Mouse (Mus musculus) megakaryocyte progenitor cell, adult 5-6 weeks (primary cell): Measurements from ENCODE around the gene Plxna1. TPM values are rescaled to one million over a fixed set of nuclear protein-coding genes. Genes with fewer than 3 reads are reported as not detected.
A peak's percentile ranks its signal among the peaks of the same experiment; 100 is the strongest.

Source experiments
- ATAC-seq: replicated peaks from 2 replicates; pipeline ENCODE4 v1.8.0; 2016; ENCODE audit warnings: mild to moderate bottlenecking, moderate TSS enrichment, inconsistent platforms; ENCODE audit not compliant: poor library complexity
- total RNA-seq, 2 experiments: library from RNA; stranded (forward) in 1 of 2; stranded (reverse) in 1 of 2; fragments of 157-497, 149-512 nt in 1 of 2; fragments of 200-1000 nt in 1 of 2; gene quantifications; 2 replicates each; pipeline versions ENCODE4 v1.2.3 to v1.2.4; 2015 to 2017

The Plxna1 gene
- total RNA-seq, 2 experiments from 2014 or later, result 0.50 to 3.6 TPM

DNA sequence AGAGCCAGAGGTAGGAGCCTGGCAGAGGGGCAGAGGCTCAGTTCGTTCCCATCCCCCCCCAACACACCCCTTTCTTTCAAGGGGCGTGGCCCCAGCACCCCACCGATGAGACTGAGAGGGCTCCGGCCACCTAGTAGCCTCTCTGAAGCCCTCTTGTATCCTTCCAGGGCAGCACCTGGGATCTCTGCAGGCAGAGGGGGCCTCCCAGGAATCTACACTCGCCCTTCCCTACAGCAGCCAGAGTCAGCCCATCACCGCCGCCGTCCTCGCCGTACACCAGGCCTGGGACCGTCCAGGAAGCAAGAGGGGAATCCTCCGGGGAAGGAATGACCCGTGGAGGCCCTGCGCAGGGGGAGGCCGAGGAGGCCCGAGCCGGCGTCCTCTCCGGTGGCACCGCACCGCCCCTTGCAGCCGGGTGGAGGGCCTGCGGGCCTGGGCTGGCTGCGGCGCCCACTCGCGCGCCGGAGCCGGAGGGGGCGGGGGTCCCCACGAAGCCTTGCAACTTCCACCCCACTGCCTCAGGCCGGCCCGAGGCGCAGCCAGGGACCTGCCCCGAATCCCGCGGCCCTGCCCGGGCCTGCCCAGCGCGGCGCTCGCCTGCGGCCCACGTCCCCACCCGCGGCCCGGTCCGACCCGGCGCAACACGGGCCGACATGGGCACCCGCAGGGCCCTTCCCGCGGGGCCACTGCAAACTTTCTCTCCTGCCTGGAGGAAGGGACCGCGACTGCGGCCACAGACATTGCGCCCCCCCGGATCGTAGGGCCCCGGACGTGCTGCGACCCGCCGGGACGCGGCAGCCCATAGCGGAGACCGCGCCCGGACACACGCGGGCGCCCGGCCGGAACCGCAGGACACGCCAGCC lies 771 bp downstream of the Plxna1 start:
- 0 out of 2 replicates have a peak, but pooled peaks have one; percentile 5 for ATAC-seq

DNA sequence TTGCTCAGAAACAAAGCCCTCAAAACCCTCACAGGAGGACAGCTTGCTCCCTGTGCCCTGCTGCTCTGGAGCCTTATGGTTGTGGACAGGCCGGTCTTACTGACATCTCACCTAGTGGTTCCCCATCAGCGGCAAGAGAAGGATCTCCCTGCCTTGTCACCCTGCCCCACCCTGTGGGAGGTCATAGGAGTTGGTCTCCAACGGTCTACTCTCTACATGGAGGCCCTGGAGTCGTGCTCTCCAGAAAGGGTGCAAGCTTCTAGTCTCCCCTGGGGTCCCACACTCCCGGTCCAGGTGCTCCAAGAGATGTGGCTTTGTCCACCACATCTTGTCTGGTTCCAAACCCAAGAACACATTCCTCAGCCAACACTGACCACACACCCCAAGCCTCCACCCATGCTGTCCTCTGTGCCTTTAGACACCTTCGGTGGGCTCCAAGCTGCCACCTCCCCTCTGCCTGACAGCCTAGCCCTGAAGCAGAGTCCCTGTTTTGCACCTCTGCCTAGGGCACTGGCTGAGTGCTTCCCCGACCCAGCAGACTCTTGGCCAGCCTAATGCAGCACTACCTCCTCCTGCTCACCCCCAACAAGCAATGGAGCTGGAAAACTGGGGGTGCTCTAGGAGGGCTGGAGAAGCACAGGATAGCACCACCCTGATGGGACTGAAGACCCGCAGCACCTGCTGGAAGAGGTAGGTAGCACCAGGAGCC lies 1.6 kb downstream of the Plxna1 start:
- ATAC-seq, result no peak

DNA sequence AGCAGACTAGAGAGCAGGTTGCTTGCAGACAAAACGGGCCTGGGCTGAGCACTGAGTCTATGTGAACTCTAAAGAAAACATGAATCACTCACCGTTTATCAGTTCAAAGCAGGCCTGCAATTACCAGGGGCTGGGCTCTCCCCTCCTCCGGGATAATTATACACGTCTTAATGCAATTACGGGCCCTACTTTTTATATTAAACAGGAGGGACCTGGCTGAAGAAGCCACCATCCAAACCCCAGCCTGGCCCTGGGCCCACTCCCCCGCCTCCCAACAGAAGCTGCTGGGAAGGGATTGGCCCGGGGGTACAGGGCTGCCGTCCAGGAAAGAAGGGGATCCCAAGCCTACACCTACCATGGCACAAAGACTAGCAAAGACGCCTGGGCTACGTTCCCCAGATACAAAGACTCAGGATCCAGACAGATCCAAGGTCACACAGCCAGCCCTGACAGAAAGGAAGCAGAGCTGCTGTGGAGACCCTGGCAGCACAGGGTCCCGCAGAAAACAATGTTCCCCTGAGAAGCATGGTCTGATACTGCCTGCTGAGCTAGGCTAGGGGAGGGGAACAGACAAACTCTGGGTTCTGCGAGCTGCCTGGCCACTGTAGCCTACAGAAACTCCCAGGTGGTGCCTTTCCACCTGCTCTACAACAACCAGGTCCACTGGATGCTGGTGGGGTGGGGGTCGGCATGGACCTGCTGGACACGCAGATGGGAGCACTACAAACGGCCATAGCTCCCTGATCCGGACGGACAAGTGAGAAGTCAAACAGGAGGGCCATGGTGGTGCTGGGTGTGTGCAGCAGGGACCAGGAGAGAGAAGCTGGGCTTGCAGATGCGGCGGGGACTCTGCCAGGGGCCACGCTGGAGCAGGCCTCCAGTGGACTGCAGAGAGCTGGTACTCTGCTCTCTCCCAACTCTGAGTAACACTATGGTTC lies 2.4 kb downstream of the Plxna1 start:
- ATAC-seq, result no peak

DNA sequence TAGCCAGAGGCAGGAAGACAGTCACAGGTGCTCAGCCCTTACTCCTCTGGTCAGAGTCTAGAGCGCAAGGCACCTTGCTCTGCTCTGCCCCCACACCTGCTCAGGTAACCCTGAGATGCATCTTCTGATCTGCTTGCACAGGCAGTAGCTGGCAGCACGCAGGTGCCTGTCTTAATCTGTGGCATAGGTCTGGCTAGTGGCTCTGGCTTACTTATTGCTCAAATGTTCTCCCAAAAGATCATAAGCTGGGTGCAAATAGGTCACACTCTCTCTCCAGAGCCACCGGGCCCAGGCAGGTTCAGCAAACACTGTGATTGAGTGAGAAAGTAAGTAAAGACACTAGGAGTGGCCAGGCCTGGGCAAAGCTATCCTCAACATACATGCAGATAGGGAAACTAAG lies 3.2 kb downstream of the Plxna1 start:
- ATAC-seq, result no peak

DNA sequence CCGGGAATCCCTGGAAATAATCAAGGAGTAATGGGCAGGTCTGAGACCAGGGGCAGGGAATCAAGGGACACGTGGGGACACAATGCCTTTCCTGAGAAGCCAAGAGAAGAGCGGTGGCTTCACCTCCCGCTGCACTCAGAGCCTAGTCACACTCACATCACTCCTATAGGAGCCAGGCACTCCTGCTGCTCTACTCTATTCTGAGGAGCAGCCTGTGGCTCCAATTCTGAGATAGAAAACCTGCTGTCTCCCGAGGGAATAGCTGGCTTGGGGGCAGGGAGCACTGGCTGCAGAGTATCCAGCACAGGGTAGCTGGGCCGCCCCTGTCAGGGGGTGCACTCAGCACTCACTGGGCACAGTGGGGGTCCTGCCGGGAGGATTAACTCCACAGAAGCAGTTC lies 6.8 kb downstream of the Plxna1 start:
- ATAC-seq, result no peak

DNA sequence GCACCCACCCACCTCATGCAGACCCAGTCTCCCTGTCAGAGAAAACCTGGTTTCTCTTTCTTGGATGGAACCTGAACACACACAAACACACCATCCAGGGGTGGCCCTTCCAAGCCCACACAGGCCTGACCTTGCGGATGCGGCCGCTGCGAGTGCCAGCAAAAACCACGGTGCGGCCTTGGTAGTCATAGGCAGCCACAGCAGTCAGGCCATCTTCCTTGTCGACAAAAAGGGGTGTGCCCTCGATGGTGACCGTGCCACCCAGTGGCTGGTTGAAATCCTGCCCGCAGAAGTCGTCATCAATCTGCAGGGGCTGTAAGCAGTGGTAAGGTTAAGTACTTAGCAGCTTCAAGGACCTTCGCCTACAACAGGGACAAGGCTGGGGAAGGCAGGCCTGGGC lies 7.7 kb downstream of the Plxna1 start:
- peak; percentile 38 for ATAC-seq

DNA sequence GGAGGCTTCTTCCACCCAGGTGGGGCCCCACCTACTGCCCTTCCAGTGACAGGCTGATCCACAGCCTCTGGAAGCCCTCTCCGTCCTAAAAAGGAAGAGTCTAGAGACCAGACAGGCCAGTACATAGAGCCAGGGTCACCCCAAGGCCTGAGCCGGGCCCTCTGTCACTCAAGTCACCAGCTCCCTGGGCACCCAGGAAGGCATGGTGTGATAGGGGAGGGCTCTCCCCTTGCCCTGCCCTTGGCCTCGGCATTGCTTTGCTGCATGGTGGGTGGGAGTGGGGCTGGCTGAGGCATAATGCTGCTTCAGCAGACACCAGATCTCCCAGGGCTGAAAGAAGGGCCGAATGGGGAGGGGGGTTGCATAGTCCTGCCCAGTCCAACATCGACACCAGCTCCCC lies 8.3 kb downstream of the Plxna1 start:
- no peak for ATAC-seq

DNA sequence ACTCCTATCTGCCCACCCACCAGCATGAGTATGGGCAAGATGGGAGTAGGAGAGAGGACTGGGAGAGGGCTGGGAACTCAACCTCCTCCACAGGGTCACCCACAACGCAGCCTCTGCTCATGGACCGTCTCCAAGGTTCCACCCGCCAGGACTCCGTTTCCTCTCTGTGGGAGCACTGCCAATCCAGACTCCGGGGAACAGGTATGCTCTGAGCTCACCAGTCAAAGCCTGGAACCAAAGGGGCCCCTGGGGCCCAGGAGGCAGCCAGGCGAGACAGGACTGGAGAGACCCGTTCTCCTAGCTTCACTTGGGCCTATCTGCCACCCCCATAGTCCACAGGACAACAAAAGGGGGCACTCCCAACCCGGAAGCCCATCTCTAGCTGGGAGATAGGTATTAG lies 9.3 kb downstream of the Plxna1 start:
- ATAC-seq, result no peak

DNA sequence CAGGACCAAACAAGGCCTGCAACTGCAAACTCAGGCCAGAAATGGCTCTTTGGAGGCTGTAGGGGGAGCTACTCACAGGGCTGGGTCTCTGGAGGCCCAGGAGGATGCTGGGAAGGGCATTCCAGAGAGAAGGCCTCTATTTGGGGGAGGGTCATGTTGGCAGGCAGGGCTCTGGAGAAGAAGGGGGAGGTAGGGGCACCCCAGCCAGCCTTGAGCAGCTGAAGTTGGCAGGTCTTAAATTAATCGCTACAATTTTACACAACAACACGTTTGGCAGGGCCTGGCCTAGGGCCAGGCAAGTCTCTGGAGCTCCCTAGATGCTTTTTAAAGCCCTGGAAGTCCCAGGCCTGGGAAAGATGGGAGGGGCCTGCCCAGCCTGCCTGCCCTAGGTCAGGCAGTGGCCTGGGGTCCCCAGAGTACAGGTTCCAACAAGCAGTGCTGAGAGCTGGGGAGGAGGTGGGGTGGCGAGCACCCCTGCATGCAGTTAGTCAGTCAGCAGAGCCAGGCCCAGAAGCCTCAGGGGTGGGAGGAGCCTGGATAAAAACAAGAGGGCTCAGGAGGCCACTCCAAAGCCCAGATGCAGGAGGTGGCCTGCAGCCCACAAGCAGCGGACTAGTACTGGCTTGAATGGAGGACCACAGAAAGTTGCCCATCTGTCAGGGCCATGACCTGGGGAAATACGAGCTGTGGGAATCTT lies 10.8 kb downstream of the Plxna1 start:
- ATAC-seq, result no peak

DNA sequence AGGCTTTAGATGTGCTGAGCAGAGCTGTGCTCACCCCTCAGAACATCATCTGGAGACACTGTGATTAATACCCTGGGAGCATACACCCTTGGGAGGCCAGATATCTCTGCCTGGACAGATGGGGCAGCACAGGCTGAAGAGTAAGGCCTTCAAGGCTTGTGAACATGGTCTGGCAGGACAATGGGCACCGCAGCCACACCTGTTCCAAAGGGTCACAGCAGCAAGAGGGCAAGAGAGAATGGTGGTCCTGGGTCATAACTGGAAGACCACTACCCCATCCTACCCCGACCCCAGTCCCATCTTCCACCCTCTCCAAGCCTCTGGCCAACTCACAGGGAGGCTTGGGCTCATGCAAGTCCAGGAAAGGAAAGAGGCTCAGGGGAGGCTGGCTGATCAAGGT lies 11.9 kb downstream of the Plxna1 start:
- ATAC-seq, result no peak

DNA sequence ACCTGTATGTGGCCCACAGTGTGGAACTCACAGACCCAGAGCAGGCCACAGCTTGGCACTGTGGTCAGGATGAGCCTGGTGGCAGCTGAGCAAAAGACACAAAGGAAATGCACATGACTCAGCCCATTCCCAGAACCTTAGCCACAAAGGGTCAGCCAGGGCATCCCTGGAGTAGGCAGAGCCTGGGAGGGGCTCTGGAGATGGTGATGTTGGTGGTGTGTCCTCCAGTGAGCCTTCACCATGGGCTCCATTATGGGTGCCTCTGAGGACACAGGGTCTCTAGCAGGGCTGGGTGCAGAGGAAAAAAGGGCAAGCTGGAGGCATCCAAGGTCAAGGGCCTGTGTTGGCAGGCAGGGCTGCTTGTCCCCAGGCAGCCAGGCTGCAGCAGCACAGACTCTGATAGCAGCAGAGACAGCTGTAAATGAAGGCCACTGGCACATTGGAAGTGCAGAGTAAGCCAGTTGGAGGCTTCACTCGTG lies 12.3 kb downstream of the Plxna1 start:
- ATAC-seq, result no peak

DNA sequence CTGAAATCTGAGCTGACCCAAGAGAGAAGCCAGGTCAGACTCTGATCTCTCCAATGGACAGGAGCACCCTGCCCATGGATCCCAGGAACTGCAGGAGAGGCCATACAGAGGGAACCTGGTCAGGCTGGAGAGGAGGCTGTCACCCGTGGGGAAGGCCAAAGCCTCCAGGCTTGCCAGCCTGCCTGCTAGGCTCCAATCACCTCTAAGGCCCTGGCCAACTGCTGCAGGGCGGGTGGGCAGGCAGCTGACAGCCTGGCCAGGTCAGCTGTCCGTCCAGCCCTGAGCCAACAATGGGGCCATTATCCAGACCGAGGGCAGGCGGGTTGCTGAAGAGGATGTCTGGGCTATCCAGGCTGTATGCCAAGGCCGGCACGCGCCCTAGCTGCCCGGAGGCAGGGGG lies 14.1 kb downstream of the Plxna1 start:
- no peak for ATAC-seq

DNA sequence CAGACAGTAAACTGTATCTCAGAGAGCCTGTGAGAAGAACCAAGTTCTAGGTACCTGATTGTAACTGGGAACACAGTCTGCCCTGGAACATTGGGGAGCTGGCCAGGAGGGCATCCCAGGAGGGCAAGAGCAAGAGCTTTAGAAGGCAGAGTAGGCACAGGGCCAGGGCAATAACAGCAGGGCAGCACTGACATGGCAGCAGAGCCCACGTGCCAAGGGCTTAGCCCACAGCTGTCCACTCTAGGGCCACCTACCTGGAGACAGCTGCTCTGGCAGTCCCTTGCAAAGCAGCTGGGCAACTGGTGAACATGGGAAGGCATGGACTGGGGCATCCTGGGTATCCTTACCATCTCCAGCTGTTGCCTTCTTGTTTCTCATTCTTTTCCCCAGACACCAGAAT lies 14.6 kb downstream of the Plxna1 start:
- no peak for ATAC-seq

DNA sequence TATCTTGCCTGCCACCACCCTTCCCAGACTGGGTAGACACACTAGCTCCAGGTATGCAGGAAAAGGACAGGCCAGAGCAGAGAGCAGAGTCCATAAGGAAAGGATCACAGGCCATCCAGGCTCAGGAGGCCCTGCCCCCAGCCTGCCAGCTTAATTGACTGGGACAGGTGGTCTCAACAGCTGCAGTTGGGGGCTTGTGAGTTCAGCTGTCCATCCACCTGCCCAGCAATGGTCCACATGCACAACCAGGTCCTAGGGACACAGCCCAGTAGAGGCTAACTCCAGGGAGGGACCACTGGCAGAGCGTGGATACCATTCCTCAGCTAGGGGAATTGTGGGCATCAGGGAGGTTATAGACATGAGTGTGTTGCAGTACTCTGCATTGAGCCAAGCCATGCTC lies 16.6 kb downstream of the Plxna1 start:
- ATAC-seq, result no peak

DNA sequence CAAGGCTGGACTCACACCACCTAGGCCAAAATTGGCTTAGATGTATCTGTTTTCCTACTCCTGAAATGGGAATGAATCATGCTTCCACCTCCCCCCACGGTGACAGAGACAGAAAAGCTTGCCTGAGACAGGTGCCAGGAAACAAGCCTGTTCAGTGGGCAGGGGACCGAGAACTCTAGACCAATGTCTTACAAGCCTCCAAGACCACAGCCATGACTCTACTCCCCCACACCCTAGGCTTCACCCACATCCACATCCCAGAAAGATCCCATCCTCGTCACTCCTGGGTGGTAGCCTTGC lies 17.0 kb downstream of the Plxna1 start:
- no peak for ATAC-seq

DNA sequence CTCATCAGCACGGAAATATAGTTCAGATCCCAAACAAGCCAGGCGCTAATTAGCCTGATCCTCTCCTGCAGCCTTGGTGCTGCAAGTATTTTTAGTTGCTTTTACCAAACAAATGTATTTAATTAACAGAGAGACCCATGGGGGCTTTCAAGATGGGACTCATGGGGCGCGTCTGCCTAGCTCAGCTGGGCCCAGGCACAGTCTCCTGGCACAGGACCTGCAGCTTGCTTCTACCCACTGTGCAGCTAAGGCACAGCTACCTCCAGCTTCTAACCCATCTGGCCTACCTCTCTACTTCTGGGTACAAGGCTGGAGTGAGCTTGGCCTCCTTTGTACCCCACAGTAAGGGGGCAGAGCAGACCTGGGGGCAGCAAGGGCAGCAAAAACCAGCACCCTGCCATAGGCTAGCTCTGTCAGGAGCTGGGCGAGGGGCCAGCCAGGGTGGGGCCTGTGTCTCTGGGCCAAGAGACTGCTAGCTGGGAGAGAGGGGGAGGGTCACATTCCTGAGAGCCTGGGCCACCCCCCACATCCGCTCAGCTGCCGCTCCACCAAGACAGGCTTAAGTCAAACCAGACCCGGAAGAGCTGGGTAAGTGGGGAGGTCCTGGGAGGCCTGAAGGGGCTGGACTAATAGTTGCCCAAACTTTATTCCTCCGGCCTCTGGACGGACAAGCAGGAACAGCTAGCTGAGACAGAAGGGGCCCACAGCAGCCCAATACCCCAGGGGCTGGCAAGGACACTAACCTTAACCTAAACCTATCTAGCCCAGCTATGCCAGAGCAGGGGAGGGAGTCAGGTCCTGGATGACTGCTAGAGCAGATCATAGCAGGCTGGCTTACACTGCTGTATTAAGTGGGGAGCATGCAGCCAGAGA lies 17.6 kb downstream of the Plxna1 start:
- ATAC-seq, result peak; percentile 42

DNA sequence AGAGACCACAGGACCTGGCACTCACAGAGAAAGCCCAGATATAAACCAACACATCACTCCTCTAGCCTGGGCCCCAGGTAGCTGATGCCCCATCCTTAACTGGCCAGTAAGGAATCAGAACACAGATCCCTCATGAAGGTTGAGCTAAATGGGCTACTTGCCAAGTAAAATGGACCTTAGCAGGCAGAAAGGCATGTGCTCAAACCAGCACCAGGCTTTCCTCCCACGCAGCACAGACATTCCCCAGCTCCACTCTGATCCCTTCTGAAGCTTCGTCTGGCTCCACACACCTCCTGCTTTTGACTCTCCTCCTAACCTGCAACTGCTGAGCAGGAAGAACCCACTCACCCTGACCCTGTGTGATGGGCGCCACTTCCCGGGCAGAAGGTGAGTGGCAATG lies 20.4 kb downstream of the Plxna1 start:
- ATAC-seq, result no peak

DNA sequence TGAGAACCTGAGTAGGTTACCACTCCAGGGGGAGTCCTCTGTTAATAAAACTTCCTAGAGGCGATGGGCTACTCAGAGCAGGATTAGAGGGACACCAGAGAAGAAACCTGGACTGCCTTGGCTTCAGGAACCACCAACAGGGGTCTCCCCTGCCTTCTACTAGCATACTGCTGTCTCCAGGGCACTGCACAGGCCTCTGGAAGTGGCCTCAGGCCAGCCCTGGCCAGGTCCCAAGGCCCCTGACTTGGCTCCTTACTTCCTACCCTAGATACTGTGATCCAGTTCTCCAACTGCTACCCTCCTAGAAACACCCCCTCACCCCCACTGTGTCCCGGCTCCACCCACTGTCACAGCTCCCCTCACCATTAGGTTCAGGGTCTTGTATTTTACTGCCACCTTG lies 23.0 kb downstream of the Plxna1 start:
- no peak for ATAC-seq

DNA sequence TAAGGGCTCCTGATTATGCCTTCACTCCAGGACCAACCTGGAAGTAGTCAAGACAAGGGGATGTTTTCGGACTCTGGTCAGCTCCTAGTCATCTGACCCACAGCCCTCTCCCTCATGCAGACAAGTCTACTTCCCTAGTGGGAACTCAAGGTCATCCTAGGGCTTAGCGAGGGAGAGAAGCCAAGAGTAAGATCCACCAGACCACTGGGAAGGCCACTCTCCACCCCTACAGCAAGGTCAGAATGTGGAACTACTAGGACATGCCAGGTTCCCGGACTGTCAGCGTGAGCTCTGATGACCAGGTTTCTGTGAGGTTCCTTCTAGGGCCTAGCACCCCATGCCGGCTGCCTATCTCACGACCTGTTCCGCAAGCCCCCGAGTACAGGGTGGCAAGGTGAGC lies 23.7 kb downstream of the Plxna1 start:
- no peak for ATAC-seq

DNA sequence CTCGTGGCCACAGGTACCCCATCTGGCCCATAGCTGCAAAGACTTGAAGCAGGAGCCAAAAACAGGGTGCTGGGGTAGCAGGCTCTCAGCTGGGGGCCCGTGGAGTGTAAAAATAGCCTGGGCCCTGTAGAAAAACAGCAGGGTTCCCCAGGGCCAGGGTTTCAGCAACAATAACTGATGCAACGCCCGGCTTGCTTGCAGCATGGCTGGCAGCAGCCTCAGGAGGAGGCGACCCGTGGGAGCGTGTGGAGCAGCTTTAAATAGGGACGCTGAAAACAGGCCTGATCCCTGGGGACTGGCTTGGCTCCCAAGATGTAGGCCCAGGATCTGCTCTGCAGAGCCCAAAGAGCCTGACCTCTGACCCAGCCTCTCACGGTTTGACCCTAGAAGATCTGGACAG lies 24.8 kb downstream of the Plxna1 start:
- no peak for ATAC-seq
